Mouse (Mus musculus): ENCODE measurements at regions not wholly inside any gene's neighbourhood (a gene's known extent, or its start where the extent isn't known, plus 50 kb on each side); places are given as distances from the start of the nearest gene placed in this dataset.

DNA sequence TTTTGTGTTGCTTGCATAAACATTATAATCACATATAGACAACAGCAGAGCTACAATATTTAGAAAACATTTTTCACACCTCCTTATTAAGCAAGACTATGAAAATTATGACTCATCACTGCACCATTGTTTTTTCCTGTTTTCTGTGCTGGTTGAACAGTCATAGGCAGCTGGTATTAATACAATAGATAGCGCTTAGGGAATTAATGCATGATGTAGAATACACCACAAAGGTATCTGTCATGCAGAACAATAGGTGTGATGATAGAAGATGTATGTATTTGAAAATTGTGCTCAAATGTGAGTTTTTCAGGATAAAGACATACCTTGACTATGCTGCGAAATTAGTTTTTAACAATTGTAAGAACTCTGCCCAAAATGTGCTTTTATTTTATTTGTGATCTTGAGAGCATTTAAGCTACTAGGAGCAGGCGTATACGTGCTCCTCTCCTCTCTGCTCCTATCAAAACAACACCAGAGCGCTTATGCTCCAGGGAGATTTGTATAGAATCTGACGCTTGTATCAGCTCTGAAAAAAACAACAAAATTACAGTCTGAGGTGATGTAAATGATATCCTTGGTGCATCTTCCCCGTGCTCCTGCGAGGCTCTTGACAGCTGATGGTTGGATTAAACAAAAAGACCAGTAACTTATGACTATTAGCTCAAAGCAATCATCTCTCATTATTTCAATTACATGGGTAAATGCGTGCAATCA, 560.1 kb downstream of the Gm43517 start:
- no peak for ATAC-seq (replicated peaks; ENCODE audit: low FRiP score, low TSS enrichment, poor library complexity, severe bottlenecking)

DNA sequence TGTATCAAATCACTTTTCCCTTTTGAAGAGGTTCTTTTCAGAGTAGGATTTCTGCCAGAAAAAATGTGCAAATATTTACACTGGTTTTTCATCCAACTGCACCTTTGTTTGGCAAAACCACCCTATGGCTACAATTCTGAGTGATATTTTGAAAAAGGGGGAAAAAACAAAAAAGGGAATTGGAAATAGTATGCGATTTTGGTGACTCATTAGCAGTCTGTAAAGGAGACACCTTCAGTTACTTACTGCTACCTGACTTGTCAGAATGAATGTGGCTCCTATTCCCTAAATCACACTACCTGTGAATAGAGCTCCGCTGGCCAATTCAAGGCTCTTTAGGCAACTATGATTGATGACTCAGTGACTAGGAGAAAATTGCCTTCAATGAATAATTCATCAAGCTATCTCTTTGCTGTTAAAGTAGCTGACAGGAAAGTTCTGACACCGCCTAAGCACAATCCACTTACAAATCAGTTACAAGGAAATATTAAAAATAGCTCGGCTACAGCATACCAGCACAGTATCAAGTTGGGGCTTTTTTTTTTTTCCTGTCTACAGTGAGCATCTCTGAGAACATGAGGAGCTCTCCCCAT, 560.8 kb downstream of the Gm43517 start:
- ATAC-seq (replicated peaks; ENCODE audit: low FRiP score, low TSS enrichment, poor library complexity, severe bottlenecking) = no peak

DNA sequence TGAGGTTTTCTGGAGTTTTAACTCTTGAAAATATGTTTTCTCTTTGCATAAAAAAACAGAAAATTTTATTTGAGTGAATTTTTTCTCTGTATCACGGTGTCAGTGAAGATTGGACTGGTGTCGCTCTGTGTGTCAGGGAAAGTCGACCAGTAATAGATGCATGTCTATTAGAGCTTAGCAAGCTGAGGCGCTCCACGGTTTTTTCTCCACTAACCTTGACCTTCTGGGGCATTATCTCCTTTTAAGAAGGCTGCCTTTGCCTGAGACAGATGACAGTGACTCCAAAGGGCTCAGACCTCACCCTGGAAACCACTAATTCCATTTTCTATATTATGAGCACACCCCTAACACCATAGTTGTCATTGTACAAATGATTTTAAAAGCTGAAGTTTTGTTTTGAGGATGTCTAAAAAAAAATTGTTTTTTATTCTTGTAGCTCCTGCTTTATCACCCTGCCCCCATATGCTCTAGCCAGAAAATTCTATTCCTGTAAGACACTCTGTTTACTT, 561.8 kb downstream of the Gm43517 start:
- ATAC-seq (replicated peaks; ENCODE audit: low FRiP score, low TSS enrichment, poor library complexity, severe bottlenecking) = no peak

DNA sequence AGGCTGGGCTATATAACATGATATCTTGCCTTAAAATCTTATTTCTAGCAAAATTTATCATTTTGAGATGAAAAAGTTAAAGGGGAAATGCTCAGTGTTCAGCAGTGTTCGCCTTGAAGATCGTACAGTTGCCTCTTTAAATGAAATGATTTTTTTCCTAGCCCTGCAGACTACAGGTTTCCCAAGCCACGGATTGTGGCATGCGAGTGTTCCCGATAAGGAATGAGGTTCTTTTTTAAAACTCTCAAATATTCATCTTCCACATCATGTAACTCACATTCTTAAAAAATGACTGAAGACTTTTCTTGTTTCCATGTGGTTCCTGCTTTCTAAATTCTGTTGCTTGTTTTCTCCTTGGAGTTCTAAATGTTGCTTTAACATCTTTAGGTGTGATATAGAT, 566.0 kb downstream of the Gm43517 start:
- ATAC-seq (replicated peaks; ENCODE audit: low FRiP score, low TSS enrichment, poor library complexity, severe bottlenecking) = no peak

DNA sequence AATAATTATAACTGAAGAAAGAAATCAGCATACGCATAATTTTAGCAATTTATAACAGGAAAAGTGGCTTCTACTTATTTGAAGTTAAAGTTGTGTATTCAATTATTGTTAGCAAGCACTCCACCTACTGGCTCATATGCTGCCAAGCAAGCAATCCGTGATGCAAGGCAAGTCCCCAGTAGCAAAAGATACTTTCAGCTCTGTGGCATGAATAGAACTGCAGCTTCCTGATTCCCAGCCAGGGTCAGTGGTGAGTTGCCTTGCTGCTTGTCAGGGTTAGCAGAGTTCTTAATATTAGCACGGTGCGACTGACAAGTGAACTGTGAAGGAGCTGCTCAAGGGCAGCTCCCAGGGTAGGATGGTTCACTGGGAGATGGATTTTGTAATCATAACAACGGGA, 566.8 kb downstream of the Gm43517 start:
- no peak for ATAC-seq (replicated peaks; ENCODE audit: low FRiP score, low TSS enrichment, poor library complexity, severe bottlenecking)

DNA sequence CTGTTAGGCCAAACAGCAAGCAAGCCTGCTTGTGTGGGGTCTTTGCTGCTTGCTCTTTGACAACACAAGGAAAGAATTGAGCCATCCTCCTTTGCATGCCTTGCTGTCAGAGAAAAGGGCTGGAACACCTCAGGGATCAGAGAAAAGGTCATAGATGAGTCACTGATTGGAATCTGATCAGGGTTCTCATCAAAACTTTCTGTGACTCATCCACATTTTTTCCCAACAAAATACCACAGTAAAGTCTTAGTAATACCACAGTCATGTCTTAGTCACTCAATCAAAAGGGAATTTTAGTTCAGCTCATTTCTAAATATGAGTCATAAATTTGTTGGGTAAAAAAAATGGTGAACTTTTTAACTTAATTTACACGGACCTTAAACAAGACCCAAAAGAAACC, 583.1 kb downstream of the Gm43517 start:
- no peak for ATAC-seq (replicated peaks; ENCODE audit: low FRiP score, low TSS enrichment, poor library complexity, severe bottlenecking)

DNA sequence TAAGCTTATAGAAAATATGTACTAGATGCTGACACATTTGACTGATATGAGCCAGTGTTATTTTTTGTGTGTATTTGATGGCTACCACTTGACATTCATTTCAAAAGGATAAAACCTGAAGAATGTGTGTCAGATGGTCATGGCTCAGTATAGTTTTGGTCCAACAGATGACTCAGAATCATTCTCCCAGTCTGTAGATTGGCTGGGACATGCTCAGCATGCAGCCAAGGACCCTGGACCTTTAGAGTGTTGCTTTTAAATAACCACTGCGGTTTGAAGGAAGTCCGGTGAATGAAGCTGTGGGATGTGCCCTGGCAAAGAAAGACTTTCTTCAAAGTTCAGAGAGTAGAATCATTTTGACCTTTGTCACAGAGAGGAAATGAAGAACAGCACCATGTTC, 584.6 kb downstream of the Gm43517 start:
- no peak for ATAC-seq (replicated peaks; ENCODE audit: low FRiP score, low TSS enrichment, poor library complexity, severe bottlenecking)

DNA sequence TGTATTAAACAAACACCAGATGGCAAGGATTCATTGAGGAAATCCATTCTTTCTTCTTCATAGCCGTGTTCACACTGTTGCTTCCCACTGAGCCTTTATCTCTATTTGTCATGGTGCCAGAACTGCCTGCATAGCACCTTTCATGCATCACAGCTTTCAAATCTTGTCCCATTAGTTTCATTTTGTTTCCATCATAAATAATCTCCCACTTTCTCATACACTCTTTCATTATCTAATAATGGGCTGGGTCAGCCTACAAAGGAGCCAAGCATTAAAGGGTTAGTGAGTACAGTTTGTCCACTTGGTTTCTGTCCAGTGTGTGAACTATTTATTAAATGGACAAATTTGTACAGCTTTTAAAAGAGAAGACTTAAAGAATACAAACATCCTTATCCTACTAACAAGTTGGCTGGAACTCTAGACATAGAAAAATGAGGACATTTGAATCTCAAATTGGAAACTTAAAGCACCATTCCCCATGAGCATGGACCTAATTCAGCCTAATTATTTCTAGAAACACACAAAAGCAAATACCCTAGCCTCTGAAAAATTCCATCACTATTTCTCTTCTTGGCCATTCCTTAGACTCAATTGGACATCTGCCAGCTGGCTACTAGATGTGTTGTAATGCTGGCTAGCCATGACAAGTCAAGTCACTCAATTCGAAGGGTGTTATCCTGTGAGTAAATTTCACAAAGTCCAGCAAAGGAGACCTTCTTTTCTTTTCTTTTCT, 589.8 kb downstream of the Gm43517 start:
- no peak for ATAC-seq (replicated peaks; ENCODE audit: low FRiP score, low TSS enrichment, poor library complexity, severe bottlenecking)

DNA sequence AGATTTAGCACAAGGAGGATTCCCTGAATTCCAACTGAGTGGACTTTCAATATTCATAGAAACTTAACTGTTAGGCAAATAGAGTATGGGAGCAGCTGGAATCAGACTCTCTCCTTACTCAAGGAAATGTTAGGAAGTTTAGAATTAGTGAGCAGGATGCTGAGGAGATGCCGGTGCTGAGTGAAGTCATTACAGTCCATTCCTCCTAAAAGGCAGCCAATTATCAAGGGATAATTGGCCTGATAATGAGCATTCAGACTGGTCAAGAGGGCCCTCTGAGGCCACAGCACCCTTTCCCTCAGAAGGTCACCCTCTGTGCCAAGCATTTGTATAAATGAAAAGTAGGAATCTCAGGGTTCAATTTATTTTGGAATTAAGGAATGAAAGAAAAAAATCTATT, 590.6 kb downstream of the Gm43517 start:
- no peak for ATAC-seq (replicated peaks; ENCODE audit: low FRiP score, low TSS enrichment, poor library complexity, severe bottlenecking)

DNA sequence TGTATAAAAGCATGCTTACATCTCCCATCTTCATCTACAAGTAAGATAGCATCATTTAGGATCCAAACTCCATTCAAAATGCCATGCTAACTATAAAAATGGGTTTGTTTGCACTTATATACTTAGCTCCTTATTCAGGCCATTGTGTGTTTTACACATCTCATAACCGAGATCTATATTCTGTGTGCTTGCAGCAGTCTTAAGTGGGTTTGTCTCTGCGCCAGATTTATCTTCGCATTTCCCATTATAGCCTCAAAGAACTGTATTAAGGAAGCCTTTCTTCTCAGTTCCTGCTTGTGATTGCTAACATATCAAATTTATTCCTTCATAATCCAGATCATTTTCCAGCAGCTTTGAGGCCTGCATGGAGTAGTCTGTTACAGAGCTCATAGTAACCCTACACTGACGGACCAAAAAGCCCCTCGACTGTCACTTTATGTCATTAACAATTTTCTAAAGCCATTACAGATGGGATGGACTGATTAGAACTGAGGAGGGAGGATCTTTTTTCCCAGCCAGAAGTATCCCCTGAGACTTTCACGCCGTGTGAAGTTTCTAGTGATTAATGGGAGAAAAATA, 607.6 kb downstream of the Gm43517 start:
- no peak for ATAC-seq (replicated peaks; ENCODE audit: low FRiP score, low TSS enrichment, poor library complexity, severe bottlenecking)

DNA sequence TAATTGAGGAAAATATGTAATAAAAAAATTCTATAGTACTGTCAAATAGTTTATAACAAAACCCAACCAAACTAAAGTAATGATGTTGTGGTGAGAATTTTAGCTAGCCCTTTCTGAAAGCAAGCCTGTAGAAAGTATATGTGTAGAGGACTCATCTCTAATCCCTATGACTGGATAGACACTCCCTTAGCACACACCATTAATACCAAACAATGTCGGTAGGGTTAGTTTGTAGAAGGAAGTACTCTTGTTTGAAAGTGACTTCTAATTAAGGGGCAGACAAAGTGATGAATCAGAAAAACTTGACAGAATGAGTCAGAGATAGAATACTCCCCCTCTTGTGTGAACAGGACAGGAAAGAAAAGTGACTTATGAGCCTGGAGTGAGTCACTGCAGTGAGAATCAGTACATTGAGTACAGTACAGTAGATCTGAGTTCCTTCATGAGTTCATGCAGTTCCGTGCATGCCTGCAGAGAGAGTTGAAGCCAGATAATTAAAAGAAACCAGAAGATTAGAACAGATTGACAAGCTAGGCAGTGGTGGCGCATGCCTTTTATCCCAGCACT, 610.0 kb downstream of the Prkd1 start:
- no peak for ATAC-seq (replicated peaks; ENCODE audit: low FRiP score, low TSS enrichment, poor library complexity, severe bottlenecking)

DNA sequence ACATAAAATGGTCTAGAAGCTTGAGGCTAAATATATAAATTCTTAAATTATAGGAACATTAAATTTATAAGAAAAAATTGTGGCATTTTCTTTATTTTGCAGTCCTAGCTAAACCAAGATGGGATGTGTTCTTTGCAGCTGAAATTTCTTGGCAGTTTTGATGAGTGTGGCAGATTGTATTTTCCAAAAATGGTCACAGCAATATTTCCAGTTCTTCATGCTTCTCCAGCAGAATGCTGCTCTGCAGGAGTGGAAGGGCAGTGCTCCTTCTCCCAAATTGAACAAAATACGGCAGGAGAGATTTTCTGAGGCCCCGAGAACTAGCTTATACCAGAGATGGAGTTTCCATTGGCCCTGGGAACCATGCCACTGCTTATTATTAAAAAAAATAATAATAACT, 587.6 kb downstream of the Prkd1 start:
- no peak for ATAC-seq (replicated peaks; ENCODE audit: low FRiP score, low TSS enrichment, poor library complexity, severe bottlenecking)

DNA sequence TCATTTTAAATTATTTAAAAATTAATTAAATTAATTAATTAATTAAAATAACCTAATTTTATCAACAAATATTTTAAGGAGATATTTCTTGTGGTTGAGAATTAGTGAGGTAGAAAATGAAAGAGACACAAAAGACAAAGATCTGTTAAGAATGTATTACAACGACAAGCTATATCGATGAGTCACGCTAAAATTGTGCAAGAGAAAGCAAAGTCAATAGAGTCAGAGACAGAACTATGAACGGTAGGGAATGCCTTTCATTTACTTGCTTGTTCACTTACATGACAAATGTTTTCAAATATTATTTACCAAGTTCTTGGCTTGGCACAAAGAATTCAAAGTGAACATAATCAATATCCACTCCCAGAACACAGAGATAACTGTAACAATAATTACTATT, 582.5 kb downstream of the Prkd1 start:
- ATAC-seq (replicated peaks; ENCODE audit: low FRiP score, low TSS enrichment, poor library complexity, severe bottlenecking) = no peak

DNA sequence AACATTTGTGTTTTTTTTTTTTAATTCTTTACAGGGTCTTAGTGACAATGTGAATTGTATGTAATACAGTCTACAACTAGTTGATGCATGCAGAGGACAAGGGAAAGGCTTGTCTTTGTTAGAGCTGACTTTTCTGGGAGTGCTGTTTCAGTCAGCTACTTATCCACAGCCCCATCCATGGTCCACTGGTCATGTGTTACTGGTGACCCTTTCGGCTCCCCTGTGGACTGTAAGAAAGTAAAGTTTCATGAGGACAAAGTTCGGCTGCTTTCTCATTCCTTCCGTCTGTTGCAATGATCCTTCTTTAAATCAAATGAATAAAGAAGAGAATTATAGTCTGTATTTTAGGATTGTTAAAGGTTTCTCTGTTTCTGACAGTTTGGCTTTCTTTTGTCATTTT, 577.1 kb downstream of the Prkd1 start:
- ATAC-seq (replicated peaks; ENCODE audit: low FRiP score, low TSS enrichment, poor library complexity, severe bottlenecking) = no peak

DNA sequence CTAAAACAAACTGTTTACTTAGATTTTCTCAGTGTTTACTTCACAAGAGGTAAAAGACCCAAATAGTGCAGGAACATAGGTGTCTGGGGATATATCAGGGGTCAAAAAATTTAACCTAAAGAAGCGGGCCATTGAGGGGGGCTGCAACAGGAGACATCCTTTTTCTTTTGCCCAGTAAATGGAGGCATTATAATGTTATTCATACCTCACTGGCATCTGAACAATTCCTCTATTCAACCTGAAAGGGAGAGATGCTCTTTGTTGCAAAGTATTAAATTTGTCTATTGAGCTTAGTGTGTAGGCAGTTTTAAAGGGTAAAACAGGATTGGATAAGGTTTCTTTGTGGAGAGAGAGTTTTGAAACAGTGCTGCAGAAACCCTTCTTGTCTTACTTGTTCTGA, 576.5 kb downstream of the Prkd1 start:
- no peak for ATAC-seq (replicated peaks; ENCODE audit: low FRiP score, low TSS enrichment, poor library complexity, severe bottlenecking)

DNA sequence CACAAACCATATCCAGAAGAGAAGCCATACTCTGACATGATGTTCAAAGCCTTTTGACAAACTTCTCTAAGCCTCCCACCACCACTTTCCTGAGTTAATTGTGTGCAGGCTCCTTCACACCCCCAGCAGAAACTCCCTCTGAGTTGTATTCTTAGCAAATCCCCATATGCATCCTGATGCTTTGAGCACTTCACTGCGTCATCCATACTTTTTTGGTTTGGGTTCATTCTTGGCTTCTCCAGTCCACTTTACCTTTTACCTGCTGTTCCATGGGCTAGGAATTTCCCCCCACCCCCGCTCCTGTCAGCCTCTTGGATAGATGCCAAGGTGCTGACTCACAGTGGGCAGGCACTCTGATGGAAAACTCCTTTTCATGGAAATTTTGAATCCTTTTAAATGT, 575.2 kb downstream of the Prkd1 start:
- ATAC-seq (replicated peaks; ENCODE audit: low FRiP score, low TSS enrichment, poor library complexity, severe bottlenecking) = no peak

DNA sequence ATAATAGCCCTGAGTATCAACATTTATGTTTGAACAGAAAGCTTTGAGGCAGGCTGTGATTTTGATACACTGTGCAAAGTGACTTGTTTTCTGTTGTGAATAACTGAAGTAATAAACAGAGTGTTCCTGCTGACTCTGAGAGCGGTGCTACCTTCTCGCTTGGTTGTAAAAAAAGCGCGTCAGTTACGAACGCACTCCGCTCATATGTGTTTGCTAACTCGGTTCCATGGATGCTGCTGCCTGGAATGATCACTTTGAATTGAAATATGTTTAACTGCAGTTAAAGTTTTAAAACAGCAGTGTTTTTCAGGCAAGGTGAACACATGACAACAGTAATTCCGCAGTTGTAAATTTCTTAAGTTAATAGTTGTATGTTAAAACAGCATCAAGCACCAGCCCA, 567.7 kb downstream of the Prkd1 start:
- no peak for ATAC-seq (replicated peaks; ENCODE audit: low FRiP score, low TSS enrichment, poor library complexity, severe bottlenecking)

DNA sequence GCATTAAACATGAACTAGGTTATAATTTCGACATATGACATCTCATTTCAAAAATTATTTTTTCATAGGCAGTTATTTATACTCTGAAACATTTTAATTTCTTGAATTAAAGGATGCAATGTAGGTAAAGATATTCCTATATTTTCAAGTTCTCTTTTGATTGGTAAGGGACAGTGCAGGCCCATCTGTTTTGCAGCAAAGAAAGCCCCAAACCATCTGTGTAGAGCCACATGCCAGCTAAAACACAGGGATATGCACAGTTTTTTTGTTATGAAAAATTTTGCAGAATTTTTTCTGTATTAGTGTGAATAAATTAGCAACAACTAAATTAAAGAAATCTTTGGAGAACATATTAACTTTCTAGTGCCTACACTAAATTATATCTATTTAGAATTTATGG, 567.3 kb downstream of the Prkd1 start:
- no peak for ATAC-seq (replicated peaks; ENCODE audit: low FRiP score, low TSS enrichment, poor library complexity, severe bottlenecking)

DNA sequence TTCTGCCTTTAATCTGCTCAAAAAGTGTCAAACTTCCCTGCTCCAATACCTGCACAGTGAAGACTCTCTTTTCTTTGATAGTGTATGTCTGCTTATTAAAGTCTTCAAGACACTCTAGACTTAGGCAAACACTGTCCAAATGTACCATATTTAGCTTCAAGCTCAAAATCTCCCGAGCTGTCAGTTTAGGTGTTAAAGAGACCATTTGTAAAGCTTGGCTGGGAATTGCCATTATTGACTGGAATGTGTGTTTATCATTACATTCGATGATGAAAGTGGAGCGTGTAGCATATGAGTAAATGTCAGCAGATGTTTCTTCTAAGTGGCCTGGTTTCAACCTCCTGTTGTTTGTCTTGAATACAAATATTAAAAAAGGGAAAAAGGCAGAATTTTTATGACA, 564.4 kb downstream of the Prkd1 start:
- no peak for ATAC-seq (replicated peaks; ENCODE audit: low FRiP score, low TSS enrichment, poor library complexity, severe bottlenecking)

All from megakaryocyte-erythroid progenitor cell, adult 5-6 weeks (primary cell).